Mouse (Mus musculus): ENCODE results near the gene Mtcl1. TPM values are rescaled to one million over a fixed set of nuclear protein-coding genes. Genes with fewer than 3 reads are reported as not detected.

Mtcl1 gene
- polyA plus RNA-seq, 1 experiment: not detected

DNA sequence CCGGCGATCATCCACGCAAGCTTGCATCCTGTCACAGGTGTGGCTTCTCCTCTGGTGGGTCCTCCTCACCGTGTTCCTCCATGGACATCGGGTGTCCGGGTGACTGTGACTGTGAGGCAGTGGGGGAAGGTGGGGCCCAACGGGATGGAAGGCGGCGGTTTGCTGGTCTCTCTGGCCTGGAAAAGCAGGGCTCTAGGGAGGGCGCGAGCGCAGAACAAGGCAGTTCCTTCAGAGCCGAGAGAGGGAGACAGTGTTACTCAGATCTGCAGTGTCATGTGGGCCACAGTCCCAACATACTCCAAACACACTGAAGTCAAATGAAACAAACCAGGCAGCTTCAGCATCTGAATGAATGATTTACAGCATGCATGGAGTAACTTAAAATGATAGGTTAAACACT lies 111.6 kb downstream of the Mtcl1 start:
- TF ChIP-seq POLR2A (IDR thresholded peaks at IDR 0.05; ENCODE audit: borderline replicate concordance, low read depth, low read length) (no peak), CTCF (IDR thresholded peaks at IDR 0.05; ENCODE audit: low read depth, low read length) (no peak)
- Histone ChIP-seq H3K27ac (ENCODE audit: insufficient read depth, low read depth, low read length) (no peak overlapping the region), H3K4me1 (ENCODE audit: control insufficient read depth, insufficient read depth, low read length) (no peaks in the 10 kb centered on the region), H3K4me3 (ENCODE audit: insufficient read depth, low read length) (no peak overlapping the region)

DNA sequence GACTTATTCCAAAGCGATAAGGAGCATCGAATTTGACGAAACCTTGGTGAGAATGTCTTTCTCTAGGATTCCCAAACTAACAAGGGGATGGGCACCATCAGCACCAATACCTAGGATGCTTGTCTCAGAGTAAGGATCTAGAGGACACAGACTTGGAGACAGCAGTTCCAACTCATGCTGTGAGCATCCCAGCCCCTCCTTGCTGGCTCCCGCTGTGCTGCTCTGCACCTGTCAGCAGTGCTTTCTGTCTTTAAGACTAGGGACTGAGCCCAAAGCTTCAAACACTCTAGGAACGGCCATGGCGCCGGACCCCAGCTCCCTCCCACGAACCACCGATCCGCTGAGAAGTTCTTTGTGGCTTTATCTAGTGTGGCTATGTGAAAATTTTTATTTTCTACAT lies 114.0 kb downstream of the Mtcl1 start:
- Histone ChIP-seq H3K27ac (ENCODE audit: insufficient read depth, low read depth, low read length) (no peak overlapping the region), H3K4me1 (ENCODE audit: control insufficient read depth, insufficient read depth, low read length) (no peaks in the 10 kb centered on the region), H3K4me3 (ENCODE audit: insufficient read depth, low read length) (no peak overlapping the region)
- TF ChIP-seq POLR2A (IDR thresholded peaks at IDR 0.05; ENCODE audit: borderline replicate concordance, low read depth, low read length) (no peak), CTCF (IDR thresholded peaks at IDR 0.05; ENCODE audit: low read depth, low read length) (no peak)

DNA sequence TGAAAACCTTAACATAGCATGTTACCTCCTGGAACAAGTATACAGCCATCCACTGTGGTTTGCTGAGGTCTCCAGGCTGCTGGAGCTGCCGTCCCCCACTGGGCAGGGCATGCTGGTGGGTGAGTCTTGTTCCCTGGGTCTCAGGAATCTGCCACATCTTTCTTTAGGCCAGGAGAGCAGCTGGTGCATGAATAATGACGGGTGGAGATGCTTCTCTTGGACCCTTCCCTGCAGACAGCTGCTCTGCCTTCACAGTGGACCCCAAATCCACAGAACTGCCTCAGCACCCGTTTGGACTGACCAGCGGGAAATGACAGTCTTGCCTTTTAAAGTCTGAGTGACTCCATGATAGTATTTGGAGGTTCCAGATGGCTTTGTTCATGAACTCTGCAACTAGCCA lies 114.7 kb downstream of the Mtcl1 start:
- TF ChIP-seq CTCF (IDR thresholded peaks at IDR 0.05; ENCODE audit: low read depth, low read length) (no peak), POLR2A (IDR thresholded peaks at IDR 0.05; ENCODE audit: borderline replicate concordance, low read depth, low read length) (no peak)

DNA sequence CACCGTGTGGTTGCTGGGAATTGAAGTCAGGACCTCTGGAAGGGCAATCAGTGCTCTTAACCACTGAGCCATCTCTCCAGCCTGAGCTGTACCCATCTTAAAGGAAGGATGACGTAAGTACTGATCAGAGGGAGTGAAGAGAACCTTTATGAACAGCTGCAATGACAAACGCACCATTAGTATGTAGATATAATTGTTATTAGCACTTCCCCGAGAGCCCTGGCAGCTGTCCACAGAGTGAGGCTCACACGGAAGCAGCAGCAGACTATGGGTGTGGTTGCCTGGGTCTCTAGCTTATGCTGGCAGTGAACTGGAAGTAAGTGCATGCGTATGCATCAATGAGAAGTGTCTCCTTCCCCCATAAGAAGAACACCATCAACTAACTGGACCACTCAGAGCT lies 118.3 kb downstream of the Mtcl1 start:
- TF ChIP-seq CTCF (IDR thresholded peaks at IDR 0.05; ENCODE audit: low read depth, low read length) (no peak), POLR2A (IDR thresholded peaks at IDR 0.05; ENCODE audit: borderline replicate concordance, low read depth, low read length) (no peak)
- Histone ChIP-seq H3K27ac (ENCODE audit: insufficient read depth, low read depth, low read length) (no peak overlapping the region), H3K4me3 (ENCODE audit: insufficient read depth, low read length) (no peak overlapping the region), H3K4me1 (ENCODE audit: control insufficient read depth, insufficient read depth, low read length) (no peaks in the 10 kb centered on the region)

More for the DNA sequence above, 114.7 kb downstream of the Mtcl1 start:
- Histone ChIP-seq H3K27ac (ENCODE audit: insufficient read depth, low read depth, low read length) (no peak overlapping the region), H3K4me1 (ENCODE audit: control insufficient read depth, insufficient read depth, low read length) (no peaks in the 10 kb centered on the region), H3K4me3 (ENCODE audit: insufficient read depth, low read length) (no peak overlapping the region)

DNA sequence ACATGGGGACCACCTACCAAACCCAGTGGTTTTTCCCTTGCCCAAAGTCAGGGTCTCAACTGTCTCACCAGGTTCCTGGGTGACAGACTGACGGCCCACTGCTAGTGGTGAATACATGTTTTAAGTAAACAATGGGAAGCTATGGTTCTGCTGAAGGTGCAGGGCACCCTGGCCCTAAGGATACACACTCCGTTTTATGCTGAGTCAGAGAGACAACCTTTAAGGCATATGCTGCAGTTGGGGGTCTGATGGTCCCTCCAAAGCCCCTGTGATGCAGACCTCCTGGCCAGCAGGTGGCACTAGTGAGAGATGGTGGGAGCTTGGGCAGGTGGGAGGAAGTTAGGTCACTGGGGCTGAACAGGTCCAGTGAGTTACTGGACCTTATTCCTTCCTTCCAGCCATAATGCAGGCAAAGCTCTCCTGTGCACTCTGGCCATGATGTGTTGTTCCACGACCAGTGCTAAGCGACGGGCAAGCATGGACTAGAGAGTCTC lies 123.0 kb downstream of the Mtcl1 start:
- H3K4me1 ChIP-seq (ENCODE audit: control insufficient read depth, insufficient read depth, low read length): no peaks in the 10 kb centered on the region
- H3K27ac ChIP-seq (ENCODE audit: insufficient read depth, low read depth, low read length): no peak overlapping the region
- TF ChIP-seq POLR2A (IDR thresholded peaks at IDR 0.05; ENCODE audit: borderline replicate concordance, low read depth, low read length): no peak
- no peak for TF ChIP-seq CTCF (IDR thresholded peaks at IDR 0.05; ENCODE audit: low read depth, low read length)
- no peak overlapping the region for H3K4me3 ChIP-seq (ENCODE audit: insufficient read depth, low read length)

DNA sequence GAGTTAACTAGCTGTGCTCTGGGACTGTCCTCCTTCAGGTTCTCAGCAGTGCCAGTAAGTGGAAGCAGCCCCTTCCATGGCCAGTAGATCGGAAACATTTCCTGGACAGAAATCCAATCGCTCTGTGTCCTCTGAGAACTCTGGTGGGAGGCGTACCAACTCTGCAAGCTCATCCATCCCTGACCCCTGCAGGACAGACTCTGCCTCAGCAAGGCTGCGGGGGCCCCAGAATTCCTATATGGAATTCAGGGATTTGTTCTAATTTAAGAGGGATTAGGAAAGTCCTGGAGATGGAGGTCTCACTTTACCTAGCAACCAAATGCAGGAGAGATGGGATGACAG lies 123.4 kb downstream of the Mtcl1 start:
- no peak overlapping the region for H3K27ac ChIP-seq (ENCODE audit: insufficient read depth, low read depth, low read length)
- TF ChIP-seq POLR2A (IDR thresholded peaks at IDR 0.05; ENCODE audit: borderline replicate concordance, low read depth, low read length): no peak
- TF ChIP-seq CTCF (IDR thresholded peaks at IDR 0.05; ENCODE audit: low read depth, low read length): no peak
- H3K4me1 ChIP-seq (ENCODE audit: control insufficient read depth, insufficient read depth, low read length): no peaks in the 10 kb centered on the region
- no peak overlapping the region for H3K4me3 ChIP-seq (ENCODE audit: insufficient read depth, low read length)

DNA sequence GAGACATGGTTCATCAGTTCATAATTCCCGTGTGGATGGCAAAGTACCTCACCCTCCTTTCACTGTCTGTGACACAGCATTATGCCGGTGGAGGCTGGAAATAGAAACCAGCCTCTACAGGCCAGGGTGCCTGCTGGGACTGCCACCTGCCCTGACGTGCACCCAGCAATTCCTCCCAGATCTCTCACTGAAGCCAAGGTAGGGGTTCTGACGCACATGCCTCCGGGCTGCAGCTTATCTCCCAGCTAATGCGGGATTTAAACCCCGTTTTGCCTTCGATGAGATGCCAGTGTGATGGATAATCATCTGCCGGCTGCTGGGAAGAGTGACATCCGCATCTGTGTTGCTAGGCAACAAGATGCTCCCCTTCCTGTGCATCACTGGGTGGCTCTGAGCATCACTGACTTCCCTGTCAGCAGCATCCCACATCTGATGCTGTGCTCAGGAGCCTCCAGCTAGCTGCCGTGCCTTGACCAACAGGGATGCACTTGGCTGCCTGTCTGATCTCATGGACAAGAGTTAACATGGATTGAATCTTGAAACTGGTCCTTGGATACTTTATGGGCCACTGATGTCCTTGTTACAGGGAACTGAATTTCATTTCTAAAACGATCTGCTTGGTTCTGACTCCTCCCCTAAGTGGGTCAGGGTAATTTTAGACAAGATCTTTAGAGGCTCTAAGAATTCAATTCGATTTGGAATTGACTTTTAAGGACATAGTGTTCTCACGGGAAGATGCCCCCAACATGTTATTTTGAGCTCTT lies 123.9 kb downstream of the Mtcl1 start:
- H3K4me1 ChIP-seq (ENCODE audit: control insufficient read depth, insufficient read depth, low read length): no peaks in the 10 kb centered on the region
- H3K27ac ChIP-seq (ENCODE audit: insufficient read depth, low read depth, low read length): no peak overlapping the region
- no peak overlapping the region for H3K4me3 ChIP-seq (ENCODE audit: insufficient read depth, low read length)
- TF ChIP-seq POLR2A (IDR thresholded peaks at IDR 0.05; ENCODE audit: borderline replicate concordance, low read depth, low read length) (no peak), CTCF (IDR thresholded peaks at IDR 0.05; ENCODE audit: low read depth, low read length) (no peak)

DNA sequence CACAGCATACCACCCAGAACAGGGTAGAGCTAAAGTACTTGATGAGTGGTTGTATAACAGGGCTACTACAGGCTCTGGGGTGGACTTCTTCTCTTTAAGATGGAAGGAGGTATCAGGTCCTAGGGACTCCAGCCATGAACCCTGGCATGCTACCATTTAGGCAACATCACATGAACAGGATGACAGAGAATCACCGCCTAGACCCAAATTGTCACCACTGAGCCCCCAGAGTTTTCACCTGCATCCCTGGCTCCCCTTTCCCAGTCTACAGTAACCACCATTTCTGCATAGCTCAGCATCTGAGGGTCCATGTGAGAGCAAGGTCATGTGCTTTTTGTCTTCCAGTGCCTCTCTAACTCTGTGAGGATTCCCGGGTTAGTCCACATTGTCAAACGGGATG lies 124.7 kb downstream of the Mtcl1 start:
- no peak for TF ChIP-seq POLR2A (IDR thresholded peaks at IDR 0.05; ENCODE audit: borderline replicate concordance, low read depth, low read length)
- no peak for TF ChIP-seq CTCF (IDR thresholded peaks at IDR 0.05; ENCODE audit: low read depth, low read length)
- no peak overlapping the region for H3K4me3 ChIP-seq (ENCODE audit: insufficient read depth, low read length)
- H3K27ac ChIP-seq (ENCODE audit: insufficient read depth, low read depth, low read length): no peak overlapping the region
- no peaks in the 10 kb centered on the region for H3K4me1 ChIP-seq (ENCODE audit: control insufficient read depth, insufficient read depth, low read length)

DNA sequence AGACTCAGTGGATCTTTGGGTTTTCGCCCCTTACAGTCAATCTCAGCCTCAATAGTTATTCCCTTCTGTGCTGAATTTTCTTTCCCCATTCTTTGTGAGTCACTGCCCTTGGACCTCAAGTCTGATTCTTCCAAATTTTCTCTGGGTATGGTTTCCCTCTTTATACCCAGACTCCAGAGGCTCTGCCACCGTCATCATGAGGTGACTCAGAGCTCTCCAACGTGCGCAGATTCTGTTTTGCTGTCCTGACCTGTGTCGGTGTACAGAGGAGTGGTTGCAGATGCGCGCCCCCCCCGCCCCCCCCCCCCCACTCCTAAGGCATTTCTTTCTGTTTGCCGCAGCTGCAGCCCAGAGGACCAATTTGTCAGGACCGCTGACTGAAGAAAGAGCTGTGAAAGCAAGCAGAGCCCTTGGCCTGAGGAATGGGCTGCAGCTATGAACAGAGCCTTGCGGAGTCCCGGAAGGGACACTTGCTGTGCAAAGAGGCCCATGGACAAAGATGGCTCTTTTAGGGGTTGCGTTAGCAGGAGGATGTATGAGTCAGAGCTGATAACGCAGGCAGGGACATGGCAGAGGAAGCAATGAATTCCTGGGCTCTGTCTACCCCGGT lies 126.8 kb downstream of the Mtcl1 start:
- no peaks in the 10 kb centered on the region for H3K4me1 ChIP-seq (ENCODE audit: control insufficient read depth, insufficient read depth, low read length)
- TF ChIP-seq CTCF (IDR thresholded peaks at IDR 0.05; ENCODE audit: low read depth, low read length) (no peak), POLR2A (IDR thresholded peaks at IDR 0.05; ENCODE audit: borderline replicate concordance, low read depth, low read length) (no peak)
- H3K27ac ChIP-seq (ENCODE audit: insufficient read depth, low read depth, low read length): no peak overlapping the region
- H3K4me3 ChIP-seq (ENCODE audit: insufficient read depth, low read length): no peak overlapping the region

DNA sequence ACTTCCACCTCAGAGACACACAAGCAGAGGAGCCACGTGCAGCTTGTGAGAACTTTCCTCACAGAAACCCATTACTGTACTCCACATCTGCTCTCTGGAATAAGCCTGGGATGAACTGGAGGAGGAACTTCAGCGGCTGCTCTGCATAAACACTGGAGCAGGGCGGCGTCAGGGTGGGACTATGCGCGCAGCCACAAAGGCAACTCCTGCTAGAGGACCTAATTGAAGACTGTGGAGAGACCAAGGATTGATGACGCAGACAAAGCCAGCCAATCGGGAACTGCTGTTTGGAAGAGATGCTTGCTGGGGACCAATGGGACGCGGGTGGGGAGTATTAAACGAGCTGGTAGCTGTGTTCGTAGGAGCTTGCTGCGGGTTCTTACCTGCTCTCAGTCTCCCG lies 127.6 kb downstream of the Mtcl1 start:
- Histone ChIP-seq H3K27ac (ENCODE audit: insufficient read depth, low read depth, low read length) (no peak overlapping the region), H3K4me1 (ENCODE audit: control insufficient read depth, insufficient read depth, low read length) (no peaks in the 10 kb centered on the region), H3K4me3 (ENCODE audit: insufficient read depth, low read length) (no peak overlapping the region)
- TF ChIP-seq POLR2A (IDR thresholded peaks at IDR 0.05; ENCODE audit: borderline replicate concordance, low read depth, low read length) (no peak), CTCF (IDR thresholded peaks at IDR 0.05; ENCODE audit: low read depth, low read length) (no peak)
